Mouse (Mus musculus): ENCODE measurements around the gene Bpgm. TPM values are rescaled to one million over a fixed set of nuclear protein-coding genes. Genes with fewer than 3 reads are reported as not detected.

Gene Bpgm
- total and polyA plus RNA-seq, 2 experiments: 7.0 to 9.1 TPM

DNA sequence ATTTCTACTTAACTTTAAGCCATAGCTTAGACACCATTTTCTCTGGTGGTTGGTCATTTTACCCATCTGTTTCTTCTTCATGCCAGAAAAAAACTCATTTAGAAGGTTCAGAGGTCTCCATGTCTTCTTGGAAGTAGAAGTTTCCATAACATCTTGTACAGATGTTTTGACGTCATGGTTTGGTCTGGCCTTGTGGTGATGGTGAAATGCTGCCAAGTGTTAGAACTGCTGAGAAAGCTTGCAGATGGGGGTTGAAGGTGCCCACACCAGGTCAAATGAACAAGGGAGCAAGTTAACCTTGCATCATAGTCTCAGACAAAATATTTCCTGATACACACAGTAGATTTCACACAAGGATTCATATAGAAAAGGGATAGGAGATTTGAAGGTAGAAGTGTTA, 27.3 kb upstream of the Bpgm start:
- Histone ChIP-seq H3K27me3 (ENCODE audit: control insufficient read depth, insufficient read depth, low read length) (no peaks in the 10 kb centered on the region), H3K4me3 (ENCODE audit: insufficient read depth, low read depth, low read length) (no peak overlapping the region), H3K79me2 (ENCODE audit: control insufficient read depth, insufficient read depth, low read length) (no peaks in the 10 kb centered on the region), H3K36me3 (ENCODE audit: control insufficient read depth, insufficient read depth, low read length) (no peaks in the 10 kb centered on the region), H3K4me1 (ENCODE audit: control insufficient read depth, insufficient read depth, low read length) (no peaks in the 10 kb centered on the region), H3K27ac (replicated peaks; ENCODE audit: insufficient read depth, low read depth, low read length) (no peak overlapping the region), H3K9ac (ENCODE audit: low read depth, low read length) (no peak overlapping the region)
- WGBS: 78% methylated on average over 1 of the region's 1 CpGs
- TF ChIP-seq POLR2A (IDR thresholded peaks at IDR 0.05; ENCODE audit: extremely low read depth, insufficient read depth, low read length): no peak
- TF ChIP-seq CTCF (IDR thresholded peaks at IDR 0.05; ENCODE audit: low read depth, low read length): no peak
- no peak for DNase-seq (ENCODE audit: extremely low read depth, low read depth, low spot score)

DNA sequence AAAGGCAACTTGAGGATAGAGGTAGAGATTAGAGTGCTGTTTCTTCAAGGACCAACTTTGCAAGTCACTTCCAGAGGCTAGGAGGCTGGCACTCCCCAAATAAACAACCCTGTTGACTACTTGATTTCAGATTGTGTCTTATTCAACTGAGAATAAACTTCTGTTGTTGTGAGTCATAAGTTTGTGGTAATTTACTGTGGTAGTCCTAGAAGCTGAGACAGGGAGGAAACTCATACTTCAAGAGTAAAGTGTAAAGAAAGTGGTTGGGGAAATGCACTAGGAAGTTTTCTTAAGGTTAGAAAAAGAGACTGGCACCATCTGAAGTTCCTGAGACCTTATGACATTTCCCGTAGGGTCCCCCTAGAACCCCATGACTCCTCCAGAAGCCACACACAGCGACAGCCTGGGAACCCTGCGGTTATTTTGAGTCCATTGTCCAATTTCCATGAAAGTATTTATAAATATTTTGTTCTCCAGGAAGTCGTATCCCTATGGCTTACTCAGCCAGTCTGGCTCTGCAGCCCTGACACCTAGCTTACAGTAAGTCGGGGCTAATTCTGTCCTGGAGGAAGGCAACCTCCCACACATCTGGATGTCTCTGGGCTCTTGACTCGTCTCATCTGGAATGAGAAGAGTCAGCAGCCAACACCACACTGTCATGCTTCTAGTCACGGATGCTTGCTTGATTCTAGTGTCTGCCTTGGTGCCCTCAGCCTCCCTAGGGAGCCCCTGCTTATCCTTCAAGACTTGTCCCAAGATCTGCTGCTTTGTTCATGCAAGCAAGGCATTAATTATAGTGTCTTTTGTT, 22.8 kb upstream of the Bpgm start:
- TF ChIP-seq POLR2A (IDR thresholded peaks at IDR 0.05; ENCODE audit: extremely low read depth, insufficient read depth, low read length): no peak
- TF ChIP-seq CTCF (IDR thresholded peaks at IDR 0.05; ENCODE audit: low read depth, low read length): no peak
- no peaks in the 10 kb centered on the region for H3K4me1 ChIP-seq (ENCODE audit: control insufficient read depth, insufficient read depth, low read length)
- 68% methylated on average over 7 of the region's 7 CpGs for WGBS
- no peaks in the 10 kb centered on the region for H3K27me3 ChIP-seq (ENCODE audit: control insufficient read depth, insufficient read depth, low read length)
- H3K27ac ChIP-seq (replicated peaks; ENCODE audit: insufficient read depth, low read depth, low read length): no peak overlapping the region
- no peak overlapping the region for H3K9ac ChIP-seq (ENCODE audit: low read depth, low read length)
- H3K4me3 ChIP-seq (ENCODE audit: insufficient read depth, low read depth, low read length): no peak overlapping the region
- no peaks in the 10 kb centered on the region for H3K36me3 ChIP-seq (ENCODE audit: control insufficient read depth, insufficient read depth, low read length)
- no peaks in the 10 kb centered on the region for H3K79me2 ChIP-seq (ENCODE audit: control insufficient read depth, insufficient read depth, low read length)
- DNase-seq (ENCODE audit: extremely low read depth, low read depth, low spot score): no peak

DNA sequence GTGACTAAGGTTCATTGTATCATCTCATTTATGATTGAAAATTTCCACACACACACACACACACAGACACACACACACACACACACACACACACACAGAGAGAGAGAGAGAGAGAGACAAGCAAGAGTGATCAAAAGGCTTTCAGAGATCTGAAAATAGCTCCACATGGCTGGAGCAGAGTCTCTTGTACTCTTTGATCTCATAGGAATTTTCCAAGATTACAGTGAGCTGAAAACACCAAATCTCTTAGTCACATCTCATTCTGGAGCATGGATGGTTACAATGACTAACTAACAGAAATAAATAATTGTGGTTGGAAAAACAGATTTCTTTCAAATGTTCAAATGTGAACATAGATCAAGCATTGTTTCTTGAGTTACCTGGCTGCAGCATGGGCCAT, 16.6 kb upstream of the Bpgm start:
- Histone ChIP-seq H3K9ac (ENCODE audit: low read depth, low read length) (no peak overlapping the region), H3K4me1 (ENCODE audit: control insufficient read depth, insufficient read depth, low read length) (no peaks in the 10 kb centered on the region), H3K36me3 (ENCODE audit: control insufficient read depth, insufficient read depth, low read length) (no peaks in the 10 kb centered on the region), H3K27ac (replicated peaks; ENCODE audit: insufficient read depth, low read depth, low read length) (no peak overlapping the region), H3K79me2 (ENCODE audit: control insufficient read depth, insufficient read depth, low read length) (no peaks in the 10 kb centered on the region), H3K4me3 (ENCODE audit: insufficient read depth, low read depth, low read length) (no peak overlapping the region), H3K27me3 (ENCODE audit: control insufficient read depth, insufficient read depth, low read length) (no peaks in the 10 kb centered on the region)
- DNase-seq (ENCODE audit: extremely low read depth, low read depth, low spot score): no peak
- TF ChIP-seq POLR2A (IDR thresholded peaks at IDR 0.05; ENCODE audit: extremely low read depth, insufficient read depth, low read length) (no peak), CTCF (IDR thresholded peaks at IDR 0.05; ENCODE audit: low read depth, low read length) (no peak)

DNA sequence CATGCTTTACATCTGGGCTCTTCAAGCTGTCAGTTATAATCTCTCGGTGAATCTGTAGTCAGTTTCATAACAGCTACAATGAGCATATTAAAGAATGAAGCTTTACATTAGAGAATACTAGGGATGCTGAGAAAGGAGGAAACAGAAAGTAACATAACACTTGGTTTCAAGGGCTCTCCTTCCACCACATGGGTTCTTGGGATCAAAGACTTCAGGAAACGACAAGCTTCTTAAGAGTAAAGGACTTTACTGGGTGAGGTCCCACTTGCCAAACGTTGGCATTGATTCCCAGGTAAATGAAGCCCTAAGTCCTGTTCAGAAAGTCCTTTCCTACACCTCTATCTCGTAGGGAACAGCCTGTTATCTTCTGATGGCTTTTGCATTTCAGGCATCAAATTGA, 15.4 kb upstream of the Bpgm start:
- H3K79me2 ChIP-seq (ENCODE audit: control insufficient read depth, insufficient read depth, low read length): no peaks in the 10 kb centered on the region
- H3K4me3 ChIP-seq (ENCODE audit: insufficient read depth, low read depth, low read length): no peak overlapping the region
- H3K9ac ChIP-seq (ENCODE audit: low read depth, low read length): no peak overlapping the region
- H3K27me3 ChIP-seq (ENCODE audit: control insufficient read depth, insufficient read depth, low read length): no peaks in the 10 kb centered on the region
- H3K4me1 ChIP-seq (ENCODE audit: control insufficient read depth, insufficient read depth, low read length): no peaks in the 10 kb centered on the region
- no peak for TF ChIP-seq POLR2A (IDR thresholded peaks at IDR 0.05; ENCODE audit: extremely low read depth, insufficient read depth, low read length)
- no peak for TF ChIP-seq CTCF (IDR thresholded peaks at IDR 0.05; ENCODE audit: low read depth, low read length)
- no peak overlapping the region for H3K27ac ChIP-seq (replicated peaks; ENCODE audit: insufficient read depth, low read depth, low read length)
- 49% methylated on average over 4 of the region's 4 CpGs for WGBS
- no peak for DNase-seq (ENCODE audit: extremely low read depth, low read depth, low spot score)
- H3K36me3 ChIP-seq (ENCODE audit: control insufficient read depth, insufficient read depth, low read length): no peaks in the 10 kb centered on the region

GRCm38 (mm10) chr6:34463582-34463981, 12.4 kb upstream of the Bpgm start:
- no peak for DNase-seq (ENCODE audit: extremely low read depth, low read depth, low spot score)
- WGBS: 91% methylated on average over 4 of the region's 4 CpGs
- H3K79me2 ChIP-seq (ENCODE audit: control insufficient read depth, insufficient read depth, low read length): no peaks in the 10 kb centered on the region
- H3K9ac ChIP-seq (ENCODE audit: low read depth, low read length): no peak overlapping the region
- H3K27ac ChIP-seq (replicated peaks; ENCODE audit: insufficient read depth, low read depth, low read length): no peak overlapping the region
- no peaks in the 10 kb centered on the region for H3K4me1 ChIP-seq (ENCODE audit: control insufficient read depth, insufficient read depth, low read length)
- no peaks in the 10 kb centered on the region for H3K36me3 ChIP-seq (ENCODE audit: control insufficient read depth, insufficient read depth, low read length)
- TF ChIP-seq POLR2A (IDR thresholded peaks at IDR 0.05; ENCODE audit: extremely low read depth, insufficient read depth, low read length) (no peak), CTCF (IDR thresholded peaks at IDR 0.05; ENCODE audit: low read depth, low read length) (no peak)
- no peaks in the 10 kb centered on the region for H3K27me3 ChIP-seq (ENCODE audit: control insufficient read depth, insufficient read depth, low read length)
- H3K4me3 ChIP-seq (ENCODE audit: insufficient read depth, low read depth, low read length): no peak overlapping the region

DNA sequence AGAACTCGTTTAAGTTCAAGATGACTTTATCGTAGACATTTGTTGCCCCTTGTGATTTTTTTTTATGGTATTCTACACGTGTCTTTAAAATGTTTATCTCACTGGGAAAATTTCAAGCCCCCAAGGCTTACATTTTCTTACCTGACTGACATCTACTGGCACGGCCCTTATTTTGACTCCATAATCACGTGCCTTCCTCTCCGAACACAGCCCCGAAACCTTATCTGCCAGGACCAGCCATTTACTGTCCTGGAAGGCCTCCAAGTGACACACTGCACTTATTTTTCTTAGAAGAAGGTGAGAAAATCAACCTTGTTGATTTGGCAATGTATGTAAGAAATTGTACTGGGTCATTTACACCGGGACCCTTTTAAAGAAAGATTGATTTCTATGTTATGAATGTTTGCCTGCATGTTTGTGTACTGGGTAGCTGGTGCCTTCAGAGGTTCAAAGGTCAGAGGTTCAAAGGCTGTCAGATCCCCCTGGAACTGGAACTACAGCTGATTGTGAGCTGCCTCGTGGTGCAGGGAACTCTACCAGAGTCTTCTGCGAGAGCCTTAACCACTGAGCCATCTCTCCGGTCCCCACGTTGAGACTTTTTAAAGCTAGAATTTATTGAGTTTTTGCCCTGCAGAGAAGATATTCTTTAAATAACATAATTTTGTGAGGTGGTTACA, 4.4 kb upstream of the Bpgm start:
- Histone ChIP-seq H3K4me1 (ENCODE audit: control insufficient read depth, insufficient read depth, low read length) (peaks cover 10% of the 10 kb centered on the region), H3K27ac (replicated peaks; ENCODE audit: insufficient read depth, low read depth, low read length) (no peak overlapping the region), H3K79me2 (ENCODE audit: control insufficient read depth, insufficient read depth, low read length) (peaks cover 1% of the 10 kb centered on the region; the same call in 1 of the 2 replicates), H3K27me3 (ENCODE audit: control insufficient read depth, insufficient read depth, low read length) (no peaks in the 10 kb centered on the region), H3K4me3 (ENCODE audit: insufficient read depth, low read depth, low read length) (no peak overlapping the region), H3K36me3 (ENCODE audit: control insufficient read depth, insufficient read depth, low read length) (no peaks in the 10 kb centered on the region), H3K9ac (ENCODE audit: low read depth, low read length) (no peak overlapping the region)
- DNase-seq (ENCODE audit: extremely low read depth, low read depth, low spot score): peak; percentile 82
- 44% methylated on average over 12 of the region's 12 CpGs for WGBS
- no peak for TF ChIP-seq POLR2A (IDR thresholded peaks at IDR 0.05; ENCODE audit: extremely low read depth, insufficient read depth, low read length)
- TF ChIP-seq CTCF (IDR thresholded peaks at IDR 0.05; ENCODE audit: low read depth, low read length): no peak

All from liver, adult 2 months (tissue).